Mouse (Mus musculus) small intestine, adult 2 months (tissue): ENCODE measurements around the gene Olfr12. TPM values are rescaled to one million over a fixed set of nuclear protein-coding genes. Genes with fewer than 3 reads are reported as not detected.

Source experiments
- H3K27ac ChIP-seq: fragments of 200-500 bp; 2 replicates; pipeline ENCODE4 v1.5.1; 2012; ENCODE audit warnings: low read depth, low read length, control low read depth, inconsistent platforms; ENCODE audit not compliant: insufficient read depth
- H3K27me3 ChIP-seq: fragments of 200-500 bp; 2 replicates; pipeline ENCODE4 v1.6.1; 2012; ENCODE audit warnings: mild to moderate bottlenecking, moderate library complexity, low read length, inconsistent platforms; ENCODE audit not compliant: control insufficient read depth, insufficient read depth
- H3K36me3 ChIP-seq: fragments of 200-500 bp; 2 replicates; pipeline ENCODE4 v1.6.1; 2012; ENCODE audit warnings: mild to moderate bottlenecking, low read length, control low read depth, inconsistent platforms; ENCODE audit not compliant: control insufficient read depth, insufficient read depth
- H3K4me1 ChIP-seq: fragments of 200-500 bp; 2 replicates; pipeline ENCODE4 v1.6.1; 2012; ENCODE audit warnings: low read length, inconsistent platforms, mixed read lengths; ENCODE audit not compliant: control insufficient read depth, insufficient read depth, insufficient read length
- H3K4me3 ChIP-seq: fragments of 200-500 bp; 2 replicates; pipeline ENCODE4 v1.5.1; 2012; ENCODE audit warnings: low read depth, mild to moderate bottlenecking, control low read depth, inconsistent platforms, low read length, moderate library complexity
- CTCF ChIP-seq: fragments of 200-500 bp; IDR thresholded peaks from 2 replicates; pipeline ENCODE4 v1.5.1; 2012; ENCODE audit warnings: low read depth, mild to moderate bottlenecking, control low read depth, inconsistent platforms, low read length, moderate library complexity, mixed read lengths; ENCODE audit not compliant: insufficient replicate concordance, insufficient read length; ENCODE audit errors: extremely low read depth
- POLR2A ChIP-seq: fragments of 200-500 bp; IDR thresholded peaks from 2 replicates; pipeline ENCODE4 v1.6.1; 2012; ENCODE audit warnings: low read depth, mild to moderate bottlenecking, control low read depth, inconsistent platforms, low read length, moderate library complexity
- WGBS: fragments of 180-500 bp; shearing (Covaris S2); methylation state at CpG from one replicate; pipeline ENCODE4 v1.1.7; 2018; 5-methylcytosine and 5-hydroxymethylcytosine counted together
- polyA plus RNA-seq: library from polyadenylated mRNA; depleted of rRNA; stranded (reverse); fragments of >200 nt; gene quantifications from 2 replicates; pipeline ENCODE4 v1.2.3, GENCODE M21; 2012

The Olfr12 gene
- polyA plus RNA-seq, 1 experiment: not detected

GRCm38 (mm10) chr1:92633726-92634125 lies 16.1 kb downstream of the Olfr12 start:
- no peak for TF ChIP-seq CTCF
- Histone ChIP-seq H3K27me3 (no peaks in the 10 kb centered on the region), H3K27ac (no peak overlapping the region), H3K4me3 (no peak overlapping the region), H3K36me3 (peaks cover 16% of the 10 kb centered on the region; the same call in 1 of the 2 replicates), H3K4me1 (no peaks in the 10 kb centered on the region)
- WGBS: 87% methylated on average over 8 of the region's 8 CpGs

- Histone ChIP-seq H3K27me3 (no peaks in the 10 kb centered on the region), H3K4me1 (no peaks in the 10 kb centered on the region), H3K4me3 (no peak overlapping the region), H3K36me3 (peaks cover 16% of the 10 kb centered on the region; the same call in 1 of the 2 replicates), H3K27ac (no peak overlapping the region)
- WGBS: 75% methylated on average over 1 of the region's 1 CpGs
- TF ChIP-seq CTCF (no peak), POLR2A (no peak)
Measured at GRCm38 (mm10) chr1:92634569-92634968, 17.0 kb downstream of the Olfr12 start.

- H3K4me3 ChIP-seq: no peak overlapping the region
- H3K4me1 ChIP-seq: no peaks in the 10 kb centered on the region; the same call in 1 of the 2 replicates
- 82% methylated on average over 4 of the region's 4 CpGs for WGBS
- H3K27me3 ChIP-seq: no peaks in the 10 kb centered on the region
- no peak overlapping the region for H3K27ac ChIP-seq
- TF ChIP-seq POLR2A (no peak), CTCF (no peak)
- H3K36me3 ChIP-seq: peaks cover 16% of the 10 kb centered on the region; the same call in 1 of the 2 replicates
Measured at GRCm38 (mm10) chr1:92634976-92635599, 17.5 kb downstream of the Olfr12 start.

GRCm38 (mm10) chr1:92636015-92636414 lies 18.4 kb downstream of the Olfr12 start:
- TF ChIP-seq CTCF (no peak), POLR2A (no peak)
- Histone ChIP-seq H3K4me3 (no peak overlapping the region), H3K36me3 (peaks cover 16% of the 10 kb centered on the region; the same call in 1 of the 2 replicates), H3K27me3 (no peaks in the 10 kb centered on the region), H3K27ac (no peak overlapping the region), H3K4me1 (peaks cover 4% of the 10 kb centered on the region; the same call in 1 of the 2 replicates)
- 83% methylated on average over 8 of the region's 8 CpGs for WGBS

GRCm38 (mm10) chr1:92636676-92637075 lies 19.1 kb downstream of the Olfr12 start:
- WGBS: 91% methylated on average over 11 of the region's 11 CpGs
- no peaks in the 10 kb centered on the region for H3K27me3 ChIP-seq

GRCm38 (mm10) chr1:92637501-92638172 lies 20.0 kb downstream of the Olfr12 start:
- Histone ChIP-seq H3K27me3 (no peaks in the 10 kb centered on the region), H3K4me1 (peaks cover 8% of the 10 kb centered on the region; the same call in 1 of the 2 replicates), H3K36me3 (peaks cover 16% of the 10 kb centered on the region; the same call in 1 of the 2 replicates), H3K4me3 (no peak overlapping the region), H3K27ac (no peak overlapping the region)
- TF ChIP-seq POLR2A (no peak), CTCF (no peak)
- WGBS: 89% methylated on average over 15 of the region's 15 CpGs

More at GRCm38 (mm10) chr1:92636676-92637075, 19.1 kb downstream of the Olfr12 start:
- H3K27ac ChIP-seq: no peak overlapping the region
- H3K36me3 ChIP-seq: peaks cover 16% of the 10 kb centered on the region; the same call in 1 of the 2 replicates
- H3K4me1 ChIP-seq: peaks cover 5% of the 10 kb centered on the region; the same call in 1 of the 2 replicates
- TF ChIP-seq CTCF: no peak
- no peak for TF ChIP-seq POLR2A
- H3K4me3 ChIP-seq: no peak overlapping the region

- no peak overlapping the region for H3K27ac ChIP-seq
- H3K4me3 ChIP-seq: no peak overlapping the region
- WGBS: 78% methylated on average over 3 of the region's 3 CpGs
- peaks cover 8% of the 10 kb centered on the region; the same call in 1 of the 2 replicates for H3K4me1 ChIP-seq
- no peaks in the 10 kb centered on the region for H3K27me3 ChIP-seq
- TF ChIP-seq CTCF: no peak
- no peak for TF ChIP-seq POLR2A
- peaks cover 16% of the 10 kb centered on the region; the same call in 1 of the 2 replicates for H3K36me3 ChIP-seq
Measured at GRCm38 (mm10) chr1:92638181-92638580, 20.6 kb downstream of the Olfr12 start.
